Mouse (Mus musculus): ENCODE data around the gene Arap1.
A peak's percentile ranks its signal among the peaks of the same experiment; 100 is the strongest.

Gene Arap1

GRCm38 (mm10) chr7:101347767-101348270 lies at the start of gene Arap1:
Arap1 (plus strand) TSS chr7:101348067.
- DNase-seq, result peak in 1 of 2 experiments; percentile 62

GRCm38 (mm10) chr7:101298375-101298774 lies 49.5 kb upstream of the Arap1 start:
- no peak for DNase-seq

GRCm38 (mm10) chr7:101301361-101301880 lies 46.4 kb upstream of the Arap1 start:
- DNase-seq, result no peak

- peak; percentile 97 for DNase-seq
These were observed 45.9 kb upstream of the Arap1 start, which contains the start of gene Atg16l2 for GRCm38 (mm10) chr7:101301881-101302456. Atg16l2 (minus strand) TSS chr7:101302251.

GRCm38 (mm10) chr7:101302691-101303090 lies 45.2 kb upstream of the Arap1 start:
- DNase-seq, result no peak

- DNase-seq, result no peak
These were observed 41.0 kb upstream of the Arap1 start for GRCm38 (mm10) chr7:101306841-101307240.

GRCm38 (mm10) chr7:101309985-101310326 lies 37.9 kb upstream of the Arap1 start:
- no peak for DNase-seq

- peak; percentile 98 to 99 for DNase-seq
These were observed 37.4 kb upstream of the Arap1 start for GRCm38 (mm10) chr7:101310327-101311028.

- DNase-seq, result no peak
These were observed 36.8 kb upstream of the Arap1 start for GRCm38 (mm10) chr7:101311061-101311460.

GRCm38 (mm10) chr7:101313033-101313432 lies 34.8 kb upstream of the Arap1 start:
- DNase-seq, result no peak

- DNase-seq, result no peak
These were observed 33.5 kb upstream of the Arap1 start for GRCm38 (mm10) chr7:101314396-101314795.

GRCm38 (mm10) chr7:101315699-101316098 lies 32.2 kb upstream of the Arap1 start:
- no peak for DNase-seq

GRCm38 (mm10) chr7:101316591-101317001 lies 31.3 kb upstream of the Arap1 start:
- no peak for DNase-seq

- DNase-seq, result no peak
These were observed 30.9 kb upstream of the Arap1 start, which contains the start of gene Stard10 for GRCm38 (mm10) chr7:101317014-101317413. Stard10 (plus strand) TSS chr7:101317086.

GRCm38 (mm10) chr7:101318848-101319247 lies 29.0 kb upstream of the Arap1 start:
- no peak for DNase-seq

- DNase-seq, result no peak
These were observed 28.1 kb upstream of the Arap1 start for GRCm38 (mm10) chr7:101319796-101320195.

GRCm38 (mm10) chr7:101320399-101321217 lies 27.3 kb upstream of the Arap1 start:
- peak; percentile 79 to 87 for DNase-seq

GRCm38 (mm10) chr7:101321218-101321827 lies 26.5 kb upstream of the Arap1 start:
- DNase-seq, result peak; percentile 72 to 73

GRCm38 (mm10) chr7:101323141-101323594 lies 24.7 kb upstream of the Arap1 start:
- peak; percentile 56 to 63 for DNase-seq

- DNase-seq, result peak in 1 of 2 experiments; percentile 52
These were observed 23.5 kb upstream of the Arap1 start for GRCm38 (mm10) chr7:101324142-101324962.

- DNase-seq, result no peak
These were observed 21.9 kb upstream of the Arap1 start for GRCm38 (mm10) chr7:101326006-101326405.

- DNase-seq, result no peak
These were observed 20.6 kb upstream of the Arap1 start for GRCm38 (mm10) chr7:101327263-101327662.

Data from cerebellum, postnatal 25 days (tissue).